ENCODE assay signal across 16 mouse cellular contexts in genomic region chr1:44678974-44679373, GRCm38 (mm10).
DNase-seq lines count a peak whose midpoint lies in the region; ATAC-seq and TF ChIP-seq lines count a peak whose summit lies in the region.
"Had no signal": no experiment of that assay in that cellular context is flagged by ENCODE, and none has a peak within 500 bp of the region (broad histone marks: within the 10 kb centered on the region; RNA-seq: fewer than 3 reads in every experiment).

No protein-coding gene starts in this region.

- H3K4me2 ChIP-seq in intestine, embryonic 14.5 days (ENCODE audit: low read length): no peak overlapping the region
- no peak overlapping the region for H3K4me2 ChIP-seq in intestine, postnatal 0 days (replicated peaks; ENCODE audit: low read depth)
- 0 out of 2 replicates have a peak overlapping the region, but pooled peaks have one; percentile 18 for H3K4me2 ChIP-seq in embryonic facial prominence, embryonic 14.5 days (ENCODE audit: low read depth, low read length)
- no peak overlapping the region for H3K4me2 ChIP-seq in limb, embryonic 13.5 days (replicated peaks)
- H3K4me2 ChIP-seq: midbrain, embryonic 12.5 days; neural tube, embryonic 13.5 days had no signal

- WGBS in intestine, embryonic 14.5 days: 39% methylated on average over 3 of the region's 3 CpGs
- 72% methylated on average over 3 of the region's 3 CpGs for WGBS in intestine, postnatal 0 days
- WGBS in embryonic facial prominence, embryonic 14.5 days: 31% methylated on average over 3 of the region's 3 CpGs
- WGBS in limb, embryonic 13.5 days: 19% methylated on average over 3 of the region's 3 CpGs

- no peaks in the 10 kb centered on the region for H3K9me3 ChIP-seq in intestine, embryonic 14.5 days (ENCODE audit: control insufficient read depth, low read length)
- no peaks in the 10 kb centered on the region for H3K9me3 ChIP-seq in intestine, postnatal 0 days (ENCODE audit: control insufficient read depth)
- H3K9me3 ChIP-seq in embryonic facial prominence, embryonic 14.5 days (ENCODE audit: control insufficient read depth, low read length): no peaks in the 10 kb centered on the region
- no peaks in the 10 kb centered on the region for H3K9me3 ChIP-seq in limb, embryonic 13.5 days
- H3K9me3 ChIP-seq: midbrain, embryonic 12.5 days; neural tube, embryonic 13.5 days had no signal

- TF ChIP-seq CTCF in intestine, postnatal 0 days (IDR thresholded peaks at IDR 0.05; ENCODE audit: low read depth): no peak
- TF ChIP-seq CTCF in brain, embryonic 14.5 days (IDR thresholded peaks at IDR 0.05; ENCODE audit: borderline replicate concordance, extremely low read depth, insufficient read depth, insufficient read length): no peak

- DNase-seq in intestine, embryonic 14.5 days (ENCODE audit: low spot score): no peak
- DNase-seq in brain, embryonic 14.5 days (ENCODE audit: low read depth): peak; percentile 35
- DNase-seq in embryonic facial prominence, embryonic 14.5 days (ENCODE audit: low spot score): peak; percentile 87
- DNase-seq in cerebellum, postnatal 4 days (ENCODE audit: low spot score in 2 of 2): no peak
- DNase-seq in cerebellum, adult 9-11 months: no peak
- DNase-seq: adrenal gland, postnatal 25 days; cerebellum, adult 2 months; heart, adult 2 months; heart, postnatal 36 days; right cerebral cortex, postnatal 14 days had no signal

- no peak overlapping the region for H3K9ac ChIP-seq in intestine, embryonic 14.5 days (ENCODE audit: low read length)
- no peak overlapping the region for H3K9ac ChIP-seq in intestine, postnatal 0 days (ENCODE audit: low read depth, low read length)
- H3K9ac ChIP-seq in embryonic facial prominence, embryonic 14.5 days (ENCODE audit: low read depth, low read length): no peak overlapping the region
- H3K9ac ChIP-seq in limb, embryonic 13.5 days: no peak overlapping the region
- H3K9ac ChIP-seq: liver, embryonic 14.5 days; midbrain, embryonic 12.5 days; neural tube, embryonic 13.5 days had no signal

- H3K27ac ChIP-seq in intestine, embryonic 14.5 days (ENCODE audit: low read depth): 0 out of 2 replicates have a peak overlapping the region, but pooled peaks have one; percentile 47
- no peak overlapping the region for H3K27ac ChIP-seq in intestine, postnatal 0 days (ENCODE audit: low read depth, low read length)
- peak overlapping the region; percentile 73 for H3K27ac ChIP-seq in embryonic facial prominence, embryonic 14.5 days (replicated peaks; ENCODE audit: low read depth, low read length)
- H3K27ac ChIP-seq in limb, embryonic 13.5 days: peak overlapping the region; percentile 79
- H3K27ac ChIP-seq: heart, adult 2 months; liver, embryonic 14.5 days; midbrain, embryonic 12.5 days; neural tube, embryonic 13.5 days had no signal

- H3K4me1 ChIP-seq in intestine, embryonic 14.5 days (replicated peaks; ENCODE audit: control insufficient read depth, insufficient read depth, low read length): peaks cover 6% of the 10 kb centered on the region; the same call in 1 of the 2 replicates
- no peaks in the 10 kb centered on the region for H3K4me1 ChIP-seq in intestine, postnatal 0 days (replicated peaks; ENCODE audit: control insufficient read depth, insufficient read depth, low read length)
- peaks cover 8% of the 10 kb centered on the region for H3K4me1 ChIP-seq in embryonic facial prominence, embryonic 14.5 days (ENCODE audit: control insufficient read depth, insufficient read depth, low read length)
- peaks cover 32% of the 10 kb centered on the region for H3K4me1 ChIP-seq in limb, embryonic 13.5 days
- H3K4me1 ChIP-seq: neural tube, embryonic 13.5 days had no signal

- no peaks in the 10 kb centered on the region for H3K27me3 ChIP-seq in intestine, embryonic 14.5 days (replicated peaks; ENCODE audit: control insufficient read depth, insufficient read depth, low read length)
- H3K27me3 ChIP-seq in intestine, postnatal 0 days (replicated peaks; ENCODE audit: control insufficient read depth, insufficient read depth, low read length): no peaks in the 10 kb centered on the region
- no peaks in the 10 kb centered on the region for H3K27me3 ChIP-seq in embryonic facial prominence, embryonic 14.5 days (replicated peaks; ENCODE audit: control insufficient read depth, insufficient read depth, low read length)
- H3K27me3 ChIP-seq in limb, embryonic 13.5 days: no peaks in the 10 kb centered on the region
- H3K27me3 ChIP-seq: midbrain, embryonic 12.5 days; neural tube, embryonic 13.5 days had no signal

- no peak for ATAC-seq in intestine, embryonic 14.5 days (replicated peaks; ENCODE audit: low FRiP score, low TSS enrichment, low read depth)
- ATAC-seq in intestine, postnatal 0 days: no peak
- peak; percentile 70 for ATAC-seq in embryonic facial prominence, embryonic 14.5 days (ENCODE audit: low read depth)
- peak; percentile 84 for ATAC-seq in limb, embryonic 13.5 days (ENCODE audit: low FRiP score, low read depth)
- ATAC-seq in frontal cortex, adult (ENCODE audit: low TSS enrichment): no peak

- TF ChIP-seq POLR2A in brain, embryonic 14.5 days (IDR thresholded peaks at IDR 0.05; ENCODE audit: borderline replicate concordance, extremely low read depth, insufficient read depth, insufficient read length, poor library complexity, severe bottlenecking): no peak

- H3K4me3 ChIP-seq in intestine, embryonic 14.5 days (ENCODE audit: low read depth, low read length): no peak overlapping the region
- H3K4me3 ChIP-seq in intestine, postnatal 0 days (ENCODE audit: low read depth, low read length): no peak overlapping the region
- no peak overlapping the region for H3K4me3 ChIP-seq in embryonic facial prominence, embryonic 14.5 days (ENCODE audit: low read depth, low read length)
- H3K4me3 ChIP-seq in limb, embryonic 13.5 days: no peak overlapping the region
- H3K4me3 ChIP-seq: heart, adult 2 months; midbrain, embryonic 12.5 days; neural tube, embryonic 13.5 days had no signal

- no peaks in the 10 kb centered on the region for H3K36me3 ChIP-seq in intestine, embryonic 14.5 days (ENCODE audit: control insufficient read depth, insufficient read depth, low read length)
- H3K36me3 ChIP-seq in intestine, postnatal 0 days (ENCODE audit: control insufficient read depth, insufficient read depth): no peaks in the 10 kb centered on the region
- H3K36me3 ChIP-seq in embryonic facial prominence, embryonic 14.5 days (ENCODE audit: control insufficient read depth, insufficient read depth, low read length): no peaks in the 10 kb centered on the region
- no peaks in the 10 kb centered on the region for H3K36me3 ChIP-seq in limb, embryonic 13.5 days
- H3K36me3 ChIP-seq: midbrain, embryonic 12.5 days; neural tube, embryonic 13.5 days had no signal

Comparison
In these comparisons a context has a peak if more than half of its experiments do, and no peak if none do; other contexts are left out.
1. ATAC-seq: peak in embryonic facial prominence, embryonic 14.5 days (single experiment) and limb, embryonic 13.5 days (single experiment); none in intestine, embryonic 14.5 days (single experiment), intestine, postnatal 0 days (single experiment) and frontal cortex, adult (single experiment).
2. DNase-seq: peak in brain, embryonic 14.5 days (single experiment) and embryonic facial prominence, embryonic 14.5 days (single experiment); none in intestine, embryonic 14.5 days (single experiment), cerebellum, postnatal 4 days (0 of 2) and cerebellum, adult 9-11 months (single experiment).